ENCODE assay signal across 10 mouse cellular contexts in genomic region chr8:111062893-111063292, GRCm38 (mm10). TPM values are rescaled to one million over a fixed set of nuclear protein-coding genes. Genes with fewer than 3 reads are reported as not detected.
A peak's percentile ranks its signal among the peaks of the same experiment; 100 is the strongest.
DNase-seq lines count a peak whose midpoint lies in the region; ATAC-seq and TF ChIP-seq lines count a peak whose summit lies in the region.
"Had no signal": no experiment of that assay in that cellular context is flagged by ENCODE, and none has a peak within 500 bp of the region (broad histone marks: within the 10 kb centered on the region; RNA-seq: fewer than 3 reads in every experiment).

No protein-coding gene starts in this region.

- H3K4me2 ChIP-seq in CH12.LX (ENCODE audit: insufficient read depth, low read depth, poor library complexity, severe bottlenecking) = peak overlapping the region; percentile 81
- peak overlapping the region; percentile 15; the same call in 1 of the 2 replicates for H3K4me2 ChIP-seq in hindbrain, embryonic 11.5 days (replicated peaks; ENCODE audit: low read depth, low read length)
- H3K4me2 ChIP-seq in liver, embryonic 14.5 days (ENCODE audit: low read depth) = peak overlapping the region; percentile 93

- H3K4me1 ChIP-seq in heart, embryonic 10.5 days = peaks cover 28% of the 10 kb centered on the region
- H3K4me1 ChIP-seq in CH12.LX (ENCODE audit: control insufficient read depth in 1 of 2, insufficient read depth in 2 of 2) = peaks cover 4 to 21% of the 10 kb centered on the region in 2 experiments
- H3K4me1 ChIP-seq in hindbrain, embryonic 11.5 days (replicated peaks; ENCODE audit: control insufficient read depth, insufficient read depth, low read length) = no peaks in the 10 kb centered on the region
- peaks cover 14 to 16% of the 10 kb centered on the region in 2 experiments for H3K4me1 ChIP-seq in liver, embryonic 14.5 days (replicated peaks; ENCODE audit: control insufficient read depth in 2 of 2, insufficient read depth in 2 of 2, low read length in 1 of 2)
- H3K4me1 ChIP-seq in cerebellum, adult 2 months (ENCODE audit: control insufficient read depth, insufficient read depth, low read length) = peaks cover 10% of the 10 kb centered on the region; the same call in 1 of the 2 replicates

- intact Hi-C loops in heart, postnatal 25 days (cut with DNase I) = no loop called here

- H3K9me3 ChIP-seq in heart, embryonic 10.5 days = no peaks in the 10 kb centered on the region
- H3K9me3 ChIP-seq in CH12.LX (replicated peaks; ENCODE audit: low read length) = no peaks in the 10 kb centered on the region
- H3K9me3 ChIP-seq in hindbrain, embryonic 11.5 days (ENCODE audit: control insufficient read depth, low read length) = no peaks in the 10 kb centered on the region
- H3K9me3 ChIP-seq in liver, embryonic 14.5 days (ENCODE audit: control insufficient read depth, low read length) = no peaks in the 10 kb centered on the region

- H3K9ac ChIP-seq in CH12.LX (ENCODE audit: insufficient read depth, low read depth) = no peak overlapping the region
- H3K9ac ChIP-seq in hindbrain, embryonic 11.5 days (ENCODE audit: low read depth, low read length) = no peak overlapping the region
- H3K9ac ChIP-seq in liver, embryonic 14.5 days (replicated peaks) = no peak overlapping the region

- TF ChIP-seq CTCF in CH12.LX (conservative IDR thresholded peaks at IDR 0.05 in 1 of 2, IDR thresholded peaks at IDR 0.05 in 1 of 2; ENCODE audit: low read depth in 2 of 2, low read length in 2 of 2) = no peak
- no peak for TF ChIP-seq CTCF in liver, embryonic 14.5 days (IDR thresholded peaks at IDR 0.05; ENCODE audit: low read depth)
- no peak for TF ChIP-seq CTCF in cerebellum, adult 2 months (IDR thresholded peaks at IDR 0.05; ENCODE audit: borderline replicate concordance, insufficient read depth, low read depth, low read length)

- peaks cover 5% of the 10 kb centered on the region for H3K36me3 ChIP-seq in heart, embryonic 10.5 days
- H3K36me3 ChIP-seq in CH12.LX (replicated peaks in 1 of 2; ENCODE audit: control insufficient read depth in 1 of 2, insufficient read depth in 1 of 2, low read length in 1 of 2) = peaks cover 3 to 8% of the 10 kb centered on the region in 2 experiments
- no peaks in the 10 kb centered on the region for H3K36me3 ChIP-seq in hindbrain, embryonic 11.5 days (ENCODE audit: control insufficient read depth, insufficient read depth, low read length)
- no peaks in the 10 kb centered on the region for H3K36me3 ChIP-seq in liver, embryonic 14.5 days (replicated peaks; ENCODE audit: control insufficient read depth, insufficient read depth, low read depth)

- peak overlapping the region; percentile 74 for H3K4me3 ChIP-seq in heart, embryonic 10.5 days
- peak overlapping the region in 1 of 3 experiments; percentile 11 for H3K4me3 ChIP-seq in CH12.LX (replicated peaks in 1 of 3; ENCODE audit: low read depth in 2 of 3, low read length in 2 of 3, poor library complexity in 1 of 3)
- peak overlapping the region; percentile 68; the same call in 1 of the 2 replicates for H3K4me3 ChIP-seq in hindbrain, embryonic 11.5 days (ENCODE audit: low read depth, low read length)
- H3K4me3 ChIP-seq in liver, embryonic 14.5 days (ENCODE audit: insufficient read depth in 1 of 2, low read depth in 2 of 2, low read length in 2 of 2) = no peak overlapping the region
- no peak overlapping the region for H3K4me3 ChIP-seq in cerebellum, adult 2 months (replicated peaks; ENCODE audit: insufficient read depth, low read depth, low read length)

- no peak for ATAC-seq in hindbrain, embryonic 11.5 days (ENCODE audit: low FRiP score)
- ATAC-seq in liver, embryonic 14.5 days (ENCODE audit: insufficient read depth) = no peak

- 0 out of 2 replicates have a peak, but pooled peaks cover under 1% of the 10 kb centered on the region for H3K79me2 ChIP-seq in CH12.LX (replicated peaks; ENCODE audit: control insufficient read depth, extremely low read depth, insufficient read depth, poor library complexity, severe bottlenecking)

- TF ChIP-seq EP300 in CH12.LX (IDR thresholded peaks at IDR 0.05; ENCODE audit: low read length) = no peak
- TF ChIP-seq EP300 in liver, embryonic 14.5 days (IDR thresholded peaks at IDR 0.05; ENCODE audit: low read depth) = no peak

- TF ChIP-seq POLR2A in CH12.LX (IDR thresholded peaks at IDR 0.05; ENCODE audit: low read depth, low read length) = no peak
- no peak for TF ChIP-seq POLR2A in cerebellum, adult 2 months (IDR thresholded peaks at IDR 0.05; ENCODE audit: borderline replicate concordance, insufficient read depth, low read length)

- H3K27me3 ChIP-seq in heart, embryonic 10.5 days (ENCODE audit: insufficient read depth, poor library complexity, severe bottlenecking) = peaks cover 8% of the 10 kb centered on the region; the same call in 1 of the 2 replicates
- H3K27me3 ChIP-seq in CH12.LX (replicated peaks) = peaks cover 29% of the 10 kb centered on the region
- H3K27me3 ChIP-seq in hindbrain, embryonic 11.5 days (ENCODE audit: control insufficient read depth, insufficient read depth, low read length) = no peaks in the 10 kb centered on the region
- H3K27me3 ChIP-seq in liver, embryonic 14.5 days (ENCODE audit: control insufficient read depth, insufficient read depth, low read length) = no peaks in the 10 kb centered on the region; the same call in 1 of the 2 replicates
- no peaks in the 10 kb centered on the region for H3K27me3 ChIP-seq in cerebellum, adult 2 months (ENCODE audit: control insufficient read depth, insufficient read depth, low read length)

- H3K27ac ChIP-seq in heart, embryonic 10.5 days = no peak overlapping the region
- H3K27ac ChIP-seq in CH12.LX (ENCODE audit: insufficient read depth, low read depth) = no peak overlapping the region
- no peak overlapping the region for H3K27ac ChIP-seq in hindbrain, embryonic 11.5 days (ENCODE audit: low read depth, low read length)
- H3K27ac ChIP-seq in liver, embryonic 14.5 days = no peak overlapping the region
- no peak overlapping the region for H3K27ac ChIP-seq in cerebellum, adult 2 months (ENCODE audit: insufficient read depth, low read length)

- dilution Hi-C loops in CH12.LX (cut with MboI; ENCODE audit: extremely low pct_ligation_motif_present, extremely low pct_unique_long_range_greater_than_20kb, low sequenced_read_pairs) = no loop called here

- in situ Hi-C loops in CH12.LX (cut with MboI; ENCODE audit: low pct_ligation_motif_present, low pct_unique_long_range_greater_than_20kb, low sequenced_read_pairs) = no loop called here

- no peak for DNase-seq in heart, embryonic 10.5 days (ENCODE audit: low spot score)
- no peak for DNase-seq in heart, postnatal 25 days (ENCODE audit: low spot score)
- no peak for DNase-seq in CH12.LX (ENCODE audit: extremely low read depth)
- DNase-seq in hindbrain, embryonic 11.5 days (ENCODE audit: low spot score) = no peak
- DNase-seq in liver, embryonic 14.5 days (ENCODE audit: low read depth in 3 of 3, low spot score in 3 of 3) = no peak
- no peak for DNase-seq in cerebellum, adult 2 months
- no peak for DNase-seq in adrenal gland, postnatal 14 days
- DNase-seq in urinary bladder, postnatal 10 days (ENCODE audit: low spot score) = no peak

- TF ChIP-seq RAD21 in CH12.LX (IDR thresholded peaks at IDR 0.05; ENCODE audit: low read depth, low read length) = no peak

- WGBS in heart, embryonic 10.5 days = 52% methylated on average over 2 of the region's 2 CpGs
- WGBS in hindbrain, embryonic 11.5 days = 51% methylated on average over 2 of the region's 2 CpGs
- WGBS in liver, embryonic 14.5 days (ENCODE audit: insufficient replicate concordance) = 48% methylated on average over 2 of the region's 2 CpGs
- 42% methylated on average over 2 of the region's 2 CpGs for WGBS in cerebellum, adult 2 months

RNA-seq across cellular contexts. Expression of gene Exosc6, which starts 6.8 kb away (rescaled TPM):
- 8.6 and 27.2 TPM in 2 replicates for polyA plus RNA-seq in heart, embryonic 10.5 days (2016; fragmentation: Nextera tagmentation; extraction: Ambion mirVana)
- not detected for total RNA-seq in heart, postnatal 25 days (2021)
- total RNA-seq in CH12.LX (2012; rRNA removed) (3.9 and 23.5 TPM in 2 replicates), CH12.LX (2014; rRNA removed) (20.3 and 24.3 TPM in 2 replicates)
- polyA plus RNA-seq in CH12.LX (2012; ENCODE audit: insufficient read length, low read depth) = 3.2 and 3.9 TPM in 2 replicates
- 15.0 and 21.6 TPM in 2 replicates for polyA plus RNA-seq in hindbrain, embryonic 11.5 days (2014; fragmentation: Nextera tagmentation; extraction: Ambion mirVana)
- polyA plus RNA-seq in liver, embryonic 14.5 days (2012; rRNA removed) = 8.1 and 9.9 TPM in 2 replicates
- polyA plus RNA-seq in liver, embryonic 14.5 days (2014; fragmentation: Nextera tagmentation; extraction: Ambion mirVana) = 7.2 and 7.8 TPM in 2 replicates
- not detected in 2 replicates for polyA plus RNA-seq in cerebellum, adult 2 months (2012; rRNA removed)
- total RNA-seq in adrenal gland, postnatal 14 days (2021) = not detected in 2 replicates
- total RNA-seq: adrenal gland, adult 2 months had no signal

RNA-seq across cellular contexts. Expression of gene Clec18a, which starts 29.3 kb away (rescaled TPM):
- not detected in 2 replicates for polyA plus RNA-seq in heart, embryonic 10.5 days (2016; fragmentation: Nextera tagmentation; extraction: Ambion mirVana)
- total RNA-seq in heart, postnatal 25 days (2021) = under 1 TPM; 0.75 to 0.94 TPM
- total RNA-seq in CH12.LX (2012; rRNA removed) = not detected in 2 replicates
- not detected in 2 replicates for total RNA-seq in CH12.LX (2014; rRNA removed)
- not detected in 2 replicates for polyA plus RNA-seq in CH12.LX (2012; ENCODE audit: insufficient read length, low read depth)
- 0.52 and 0.88 TPM in 2 replicates for polyA plus RNA-seq in hindbrain, embryonic 11.5 days (2014; fragmentation: Nextera tagmentation; extraction: Ambion mirVana)
- not detected in 2 replicates for polyA plus RNA-seq in liver, embryonic 14.5 days (2012; rRNA removed)
- not detected in 2 replicates for polyA plus RNA-seq in liver, embryonic 14.5 days (2014; fragmentation: Nextera tagmentation; extraction: Ambion mirVana)
- polyA plus RNA-seq in cerebellum, adult 2 months (2012; rRNA removed) = 0.41 and 0.57 TPM in 2 replicates
- total RNA-seq in adrenal gland, postnatal 14 days (2021) = 0.19 TPM in 1 of 2 replicates, not detected in the other
- polyA plus RNA-seq: C2C12 had no signal

RNA-seq across cellular contexts. Expression of gene Aars, which starts 29.9 kb away (rescaled TPM):
- polyA plus RNA-seq in heart, embryonic 10.5 days (2016; fragmentation: Nextera tagmentation; extraction: Ambion mirVana) = 62.9 and 72.4 TPM in 2 replicates
- total RNA-seq in heart, postnatal 25 days (2021) = 10 to 100 TPM; 31.4 to 34.5 TPM
- total RNA-seq in CH12.LX (2012; rRNA removed) = 125 and 130 TPM in 2 replicates
- 72.6 and 81.9 TPM in 2 replicates for total RNA-seq in CH12.LX (2014; rRNA removed)
- polyA plus RNA-seq in CH12.LX (2012; ENCODE audit: insufficient read length, low read depth) = 142 and 171 TPM in 2 replicates
- polyA plus RNA-seq in hindbrain, embryonic 11.5 days (2014; fragmentation: Nextera tagmentation; extraction: Ambion mirVana) = 64.5 and 74.6 TPM in 2 replicates
- polyA plus RNA-seq in liver, embryonic 14.5 days (2012; rRNA removed) = 22.0 and 30.2 TPM in 2 replicates
- polyA plus RNA-seq in liver, embryonic 14.5 days (2014; fragmentation: Nextera tagmentation; extraction: Ambion mirVana) = 46.7 and 51.1 TPM in 2 replicates
- polyA plus RNA-seq in cerebellum, adult 2 months (2012; rRNA removed) = 101 and 108 TPM in 2 replicates
- 83.5 and 95.6 TPM in 2 replicates for total RNA-seq in adrenal gland, postnatal 14 days (2021)

RNA-seq across cellular contexts. Expression of gene Ddx19b, which starts 31.3 kb away (rescaled TPM):
- 6.9 and 7.7 TPM in 2 replicates for polyA plus RNA-seq in heart, embryonic 10.5 days (2016; fragmentation: Nextera tagmentation; extraction: Ambion mirVana)
- 10 to 100 TPM; 10.7 to 11.0 TPM for total RNA-seq in heart, postnatal 25 days (2021)
- total RNA-seq in CH12.LX (2012; rRNA removed) (12.6 and 13.0 TPM in 2 replicates), CH12.LX (2014; rRNA removed) (14.4 and 14.9 TPM in 2 replicates)
- polyA plus RNA-seq in CH12.LX (2012; ENCODE audit: insufficient read length, low read depth) = 13.5 and 14.1 TPM in 2 replicates
- polyA plus RNA-seq in hindbrain, embryonic 11.5 days (2014; fragmentation: Nextera tagmentation; extraction: Ambion mirVana) = 6.0 and 7.2 TPM in 2 replicates
- 1.7 and 2.4 TPM in 2 replicates for polyA plus RNA-seq in liver, embryonic 14.5 days (2012; rRNA removed)
- polyA plus RNA-seq in liver, embryonic 14.5 days (2014; fragmentation: Nextera tagmentation; extraction: Ambion mirVana) = 2.8 and 3.0 TPM in 2 replicates
- 13.6 and 14.9 TPM in 2 replicates for polyA plus RNA-seq in cerebellum, adult 2 months (2012; rRNA removed)
- total RNA-seq in adrenal gland, postnatal 14 days (2021) = 12.1 and 12.6 TPM in 2 replicates

RNA-seq across cellular contexts. Expression of gene Pdpr, which starts 31.5 kb away (rescaled TPM):
- polyA plus RNA-seq in heart, embryonic 10.5 days (2016; fragmentation: Nextera tagmentation; extraction: Ambion mirVana) = 8.1 and 15.5 TPM in 2 replicates
- 10 to 100 TPM; 92.4 to 93.0 TPM for total RNA-seq in heart, postnatal 25 days (2021)
- total RNA-seq in CH12.LX (2012; rRNA removed) = 11.0 and 11.6 TPM in 2 replicates
- total RNA-seq in CH12.LX (2014; rRNA removed) = 8.0 and 8.3 TPM in 2 replicates
- polyA plus RNA-seq in CH12.LX (2012; ENCODE audit: insufficient read length, low read depth) = 7.6 and 8.3 TPM in 2 replicates
- 5.2 and 6.4 TPM in 2 replicates for polyA plus RNA-seq in hindbrain, embryonic 11.5 days (2014; fragmentation: Nextera tagmentation; extraction: Ambion mirVana)
- 1.3 and 1.6 TPM in 2 replicates for polyA plus RNA-seq in liver, embryonic 14.5 days (2012; rRNA removed)
- polyA plus RNA-seq in liver, embryonic 14.5 days (2014; fragmentation: Nextera tagmentation; extraction: Ambion mirVana) = 1.0 and 1.1 TPM in 2 replicates
- 17.3 and 19.6 TPM in 2 replicates for polyA plus RNA-seq in cerebellum, adult 2 months (2012; rRNA removed)
- total RNA-seq in adrenal gland, postnatal 14 days (2021) = 41.4 and 47.2 TPM in 2 replicates

Comparison
In these comparisons a context has a peak if more than half of its experiments do, and no peak if none do; other contexts are left out.
1. H3K4me3 ChIP-seq: peak in heart, embryonic 10.5 days (single experiment) and hindbrain, embryonic 11.5 days (single experiment); none in liver, embryonic 14.5 days (0 of 2) and cerebellum, adult 2 months (single experiment).
2. H3K4me2 ChIP-seq: peak in every context shown above with its lines; median percentile 93 in liver, embryonic 14.5 days; 81 in CH12.LX; 15 in hindbrain, embryonic 11.5 days.